Mouse (Mus musculus): ENCODE data around the gene Lrfn2.

GRCm38 (mm10) chr17:48932916-48933315 lies 737 bp downstream of the Lrfn2 start:
- TF ChIP-seq TAL1 (IDR thresholded peaks at IDR 0.05; ENCODE audit: low read length) (no peak), GATA1 (IDR thresholded peaks at IDR 0.05; ENCODE audit: low read length) (no peak)
